Mouse (Mus musculus): Measurements from ENCODE around the gene Ifrd2. TPM values are rescaled to one million over a fixed set of nuclear protein-coding genes. Genes with fewer than 3 reads are reported as not detected.

Ifrd2 gene
- polyA plus RNA-seq, 1 experiment, result 45.3 TPM

GRCm38 (mm10) chr9:107598385-107598784 lies 10.9 kb downstream of the Ifrd2 start:
- H3K9me3 ChIP-seq (replicated peaks; ENCODE audit: control insufficient read depth, insufficient read depth, low read length, poor library complexity, severe bottlenecking), result no peaks in the 10 kb centered on the region
- H3K27me3 ChIP-seq (ENCODE audit: control insufficient read depth, insufficient read depth, low read length, poor library complexity, severe bottlenecking), result no peaks in the 10 kb centered on the region
- H3K9ac ChIP-seq (ENCODE audit: low read depth, poor library complexity, severe bottlenecking), result no peak overlapping the region
- H3K27ac ChIP-seq (ENCODE audit: insufficient read depth, low read length), result no peak overlapping the region
- H3K4me1 ChIP-seq (ENCODE audit: control insufficient read depth, insufficient read depth, low read length), result peaks cover 2% of the 10 kb centered on the region
- peak overlapping the region; percentile 35 for H3K4me3 ChIP-seq (ENCODE audit: low read depth, low read length)
- TF ChIP-seq CTCF (IDR thresholded peaks at IDR 0.05; ENCODE audit: low read depth, low read length) (no peak), EP300 (IDR thresholded peaks at IDR 0.05; ENCODE audit: insufficient read depth, low read depth, low read length) (no peak), POLR2A (IDR thresholded peaks at IDR 0.05; ENCODE audit: insufficient read depth, low read length) (no peak)
- H3K36me3 ChIP-seq (ENCODE audit: control insufficient read depth, insufficient read depth, low read length, poor library complexity, severe bottlenecking), result no peaks in the 10 kb centered on the region

- no peaks in the 10 kb centered on the region for H3K27me3 ChIP-seq (ENCODE audit: control insufficient read depth, insufficient read depth, low read length, poor library complexity, severe bottlenecking)
- H3K4me1 ChIP-seq (ENCODE audit: control insufficient read depth, insufficient read depth, low read length), result peaks cover 5% of the 10 kb centered on the region
- H3K27ac ChIP-seq (ENCODE audit: insufficient read depth, low read length), result no peak overlapping the region
- no peaks in the 10 kb centered on the region for H3K9me3 ChIP-seq (replicated peaks; ENCODE audit: control insufficient read depth, insufficient read depth, low read length, poor library complexity, severe bottlenecking)
- TF ChIP-seq EP300 (IDR thresholded peaks at IDR 0.05; ENCODE audit: insufficient read depth, low read depth, low read length) (no peak), POLR2A (IDR thresholded peaks at IDR 0.05; ENCODE audit: insufficient read depth, low read length) (no peak), CTCF (IDR thresholded peaks at IDR 0.05; ENCODE audit: low read depth, low read length) (no peak)
- peak overlapping the region; percentile 34 for H3K4me3 ChIP-seq (ENCODE audit: low read depth, low read length)
- H3K9ac ChIP-seq (ENCODE audit: low read depth, poor library complexity, severe bottlenecking), result no peak overlapping the region
- no peaks in the 10 kb centered on the region for H3K36me3 ChIP-seq (ENCODE audit: control insufficient read depth, insufficient read depth, low read length, poor library complexity, severe bottlenecking)
Observed at GRCm38 (mm10) chr9:107599433-107599832, 12.0 kb downstream of the Ifrd2 start.

- H3K27me3 ChIP-seq (ENCODE audit: control insufficient read depth, insufficient read depth, low read length, poor library complexity, severe bottlenecking), result no peaks in the 10 kb centered on the region
- H3K27ac ChIP-seq (ENCODE audit: insufficient read depth, low read length), result no peak overlapping the region
- H3K9ac ChIP-seq (ENCODE audit: low read depth, poor library complexity, severe bottlenecking), result no peak overlapping the region
- no peaks in the 10 kb centered on the region for H3K9me3 ChIP-seq (replicated peaks; ENCODE audit: control insufficient read depth, insufficient read depth, low read length, poor library complexity, severe bottlenecking)
- H3K4me1 ChIP-seq (ENCODE audit: control insufficient read depth, insufficient read depth, low read length), result peaks cover 5% of the 10 kb centered on the region
- no peaks in the 10 kb centered on the region for H3K36me3 ChIP-seq (ENCODE audit: control insufficient read depth, insufficient read depth, low read length, poor library complexity, severe bottlenecking)
- TF ChIP-seq EP300 (IDR thresholded peaks at IDR 0.05; ENCODE audit: insufficient read depth, low read depth, low read length) (no peak), POLR2A (IDR thresholded peaks at IDR 0.05; ENCODE audit: insufficient read depth, low read length) (no peak), CTCF (IDR thresholded peaks at IDR 0.05; ENCODE audit: low read depth, low read length) (no peak)
- peak overlapping the region; percentile 34 for H3K4me3 ChIP-seq (ENCODE audit: low read depth, low read length)
Observed at GRCm38 (mm10) chr9:107599842-107600241, 12.4 kb downstream of the Ifrd2 start.

DNA sequence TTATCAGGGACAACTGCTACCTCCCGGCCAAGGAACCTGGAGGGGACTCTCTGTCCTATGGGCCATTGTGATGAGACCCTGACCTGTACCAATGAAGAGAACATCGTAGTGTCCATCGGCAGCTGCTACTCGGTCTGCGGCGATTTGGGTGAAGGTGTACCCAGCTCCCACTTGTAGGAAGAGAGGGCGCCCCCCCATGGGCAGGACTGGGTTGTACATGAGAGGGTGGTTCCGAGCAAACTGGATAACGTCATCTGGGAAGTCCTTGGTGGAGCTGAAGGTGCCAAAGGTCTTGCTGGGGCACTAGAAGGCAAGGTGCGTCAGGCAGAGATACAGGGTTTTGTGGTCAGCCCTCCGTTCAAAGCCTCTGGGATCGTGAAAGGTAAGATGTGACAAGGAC lies 13.3 kb downstream of the Ifrd2 start:
- Histone ChIP-seq H3K9ac (ENCODE audit: low read depth, poor library complexity, severe bottlenecking) (no peak overlapping the region), H3K36me3 (ENCODE audit: control insufficient read depth, insufficient read depth, low read length, poor library complexity, severe bottlenecking) (no peaks in the 10 kb centered on the region)

DNA sequence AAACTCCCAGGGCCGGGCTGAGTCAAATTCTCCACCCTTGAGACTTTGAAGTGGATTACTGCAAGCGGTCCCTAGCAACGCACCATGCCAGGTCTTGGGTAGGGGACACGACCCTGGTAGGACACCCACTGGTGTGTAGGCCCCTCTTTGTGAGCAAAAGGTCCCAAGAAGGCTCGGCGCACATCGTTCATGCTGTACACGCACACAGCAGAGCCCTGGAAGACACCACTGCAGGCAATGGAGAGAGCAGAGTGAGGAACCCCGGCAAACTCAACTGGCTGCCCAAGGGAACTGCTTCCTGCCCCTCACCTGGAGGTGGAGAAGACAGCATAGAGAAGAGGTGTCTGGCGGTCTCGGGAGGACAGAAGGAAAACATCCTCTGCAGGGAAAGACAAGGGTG lies 13.8 kb downstream of the Ifrd2 start:
- no peaks in the 10 kb centered on the region for H3K27me3 ChIP-seq (ENCODE audit: control insufficient read depth, insufficient read depth, low read length, poor library complexity, severe bottlenecking)
- TF ChIP-seq CTCF (IDR thresholded peaks at IDR 0.05; ENCODE audit: low read depth, low read length) (no peak), POLR2A (IDR thresholded peaks at IDR 0.05; ENCODE audit: insufficient read depth, low read length) (no peak), EP300 (IDR thresholded peaks at IDR 0.05; ENCODE audit: insufficient read depth, low read depth, low read length) (no peak)
- H3K36me3 ChIP-seq (ENCODE audit: control insufficient read depth, insufficient read depth, low read length, poor library complexity, severe bottlenecking), result no peaks in the 10 kb centered on the region
- no peaks in the 10 kb centered on the region for H3K9me3 ChIP-seq (replicated peaks; ENCODE audit: control insufficient read depth, insufficient read depth, low read length, poor library complexity, severe bottlenecking)
- H3K4me1 ChIP-seq (ENCODE audit: control insufficient read depth, insufficient read depth, low read length), result peaks cover 8% of the 10 kb centered on the region
- no peak overlapping the region for H3K9ac ChIP-seq (ENCODE audit: low read depth, poor library complexity, severe bottlenecking)
- no peak overlapping the region for H3K4me3 ChIP-seq (ENCODE audit: low read depth, low read length)
- H3K27ac ChIP-seq (ENCODE audit: insufficient read depth, low read length), result no peak overlapping the region

More for the DNA sequence above, 13.3 kb downstream of the Ifrd2 start:
- H3K4me3 ChIP-seq (ENCODE audit: low read depth, low read length), result no peak overlapping the region
- peaks cover 8% of the 10 kb centered on the region for H3K4me1 ChIP-seq (ENCODE audit: control insufficient read depth, insufficient read depth, low read length)
- TF ChIP-seq CTCF (IDR thresholded peaks at IDR 0.05; ENCODE audit: low read depth, low read length), result peak; percentile 49
- TF ChIP-seq EP300 (IDR thresholded peaks at IDR 0.05; ENCODE audit: insufficient read depth, low read depth, low read length), result no peak
- no peak overlapping the region for H3K27ac ChIP-seq (ENCODE audit: insufficient read depth, low read length)
- no peaks in the 10 kb centered on the region for H3K27me3 ChIP-seq (ENCODE audit: control insufficient read depth, insufficient read depth, low read length, poor library complexity, severe bottlenecking)
- H3K9me3 ChIP-seq (replicated peaks; ENCODE audit: control insufficient read depth, insufficient read depth, low read length, poor library complexity, severe bottlenecking), result no peaks in the 10 kb centered on the region

GRCm38 (mm10) chr9:107602068-107602648 lies 14.7 kb downstream of the Ifrd2 start:
- TF ChIP-seq EP300 (IDR thresholded peaks at IDR 0.05; ENCODE audit: insufficient read depth, low read depth, low read length), result peak; percentile 48; the same call in 1 of the 2 replicates
- peak; percentile 99 for TF ChIP-seq CTCF (IDR thresholded peaks at IDR 0.05; ENCODE audit: low read depth, low read length)
- no peak for TF ChIP-seq POLR2A (IDR thresholded peaks at IDR 0.05; ENCODE audit: insufficient read depth, low read length)
- Histone ChIP-seq H3K27ac (ENCODE audit: insufficient read depth, low read length) (no peak overlapping the region), H3K9me3 (replicated peaks; ENCODE audit: control insufficient read depth, insufficient read depth, low read length, poor library complexity, severe bottlenecking) (no peaks in the 10 kb centered on the region), H3K4me3 (ENCODE audit: low read depth, low read length) (no peak overlapping the region), H3K9ac (ENCODE audit: low read depth, poor library complexity, severe bottlenecking) (no peak overlapping the region), H3K36me3 (ENCODE audit: control insufficient read depth, insufficient read depth, low read length, poor library complexity, severe bottlenecking) (no peaks in the 10 kb centered on the region), H3K4me1 (ENCODE audit: control insufficient read depth, insufficient read depth, low read length) (peaks cover 11% of the 10 kb centered on the region), H3K27me3 (ENCODE audit: control insufficient read depth, insufficient read depth, low read length, poor library complexity, severe bottlenecking) (no peaks in the 10 kb centered on the region)
